Mouse (Mus musculus) heart, adult 18-20 months (tissue): ENCODE results near the gene L2hgdh. TPM values are rescaled to one million over a fixed set of nuclear protein-coding genes. Genes with fewer than 3 reads are reported as not detected.

Experiments
- DNase-seq, 2 experiments: peaks; one replicate each; pipeline ENCODE4 v3.0.0; 2021 to 2022; ENCODE audit warnings: mixed read lengths in 1 of 2
- long read RNA-seq, 2 experiments: library from polyadenylated mRNA; stranded (forward); transcript quantifications; one replicate each; pipeline ENCODE4 v2.0.0; 2021
- total RNA-seq, 2 experiments: library from RNA; stranded (reverse); gene quantifications; 2 replicates each; pipeline ENCODE4 v1.2.3; 2021

The L2hgdh gene
- total RNA-seq = 10 to 100 TPM; 44.2 to 48.3 TPM
- long read RNA-seq, experiment 1, transcript L2hgdh-201 (10 exons, 3,340 nt) = major isoform, 37 of 47 reads
- long read RNA-seq, experiment 1, partial matches to known transcripts = 1 of 47 reads
- long read RNA-seq, experiment 1, other reads (novel, unspliced or antisense) = 9 of 47 reads
- long read RNA-seq, experiment 2, transcript L2hgdh-201 (10 exons, 3,340 nt) = major isoform, 24 of 28 reads
- long read RNA-seq, experiment 2, partial matches to known transcripts = 0 of 28 reads
- long read RNA-seq, experiment 2, other reads (novel, unspliced or antisense) = 4 of 28 reads

- DNase-seq = peak; percentile 98
Observed at GRCm38 (mm10) chr12:69724711-69725460, at the start of gene L2hgdh, which contains the start of gene Atp5s. Gene L2hgdh, minus strand, starts transcription at chr12:69724873. Gene Atp5s, plus strand, starts transcription at chr12:69724950.

- no peak for DNase-seq
Observed at GRCm38 (mm10) chr12:69768841-69769240, 44.2 kb upstream of the L2hgdh start.

GRCm38 (mm10) chr12:69767476-69768258, 43.0 kb upstream of the L2hgdh start:
- DNase-seq = no peak

- no peak for DNase-seq
Observed at GRCm38 (mm10) chr12:69766185-69766904, 41.7 kb upstream of the L2hgdh start.

GRCm38 (mm10) chr12:69765543-69765942, 40.9 kb upstream of the L2hgdh start:
- no peak for DNase-seq

GRCm38 (mm10) chr12:69761603-69762002, 36.9 kb upstream of the L2hgdh start:
- DNase-seq = peak; percentile 44 to 83

GRCm38 (mm10) chr12:69760743-69761406, 36.2 kb upstream of the L2hgdh start:
- DNase-seq = peak in 1 of 2 experiments; percentile 12

- DNase-seq = peak in 1 of 2 experiments; percentile 20
Observed at GRCm38 (mm10) chr12:69760014-69760413, 35.3 kb upstream of the L2hgdh start.

GRCm38 (mm10) chr12:69759267-69759885, 34.7 kb upstream of the L2hgdh start:
- no peak for DNase-seq

- DNase-seq = peak; percentile 51 to 64
Observed at GRCm38 (mm10) chr12:69758221-69759185, 33.8 kb upstream of the L2hgdh start.

- DNase-seq = peak; percentile 86 to 93
Observed at GRCm38 (mm10) chr12:69757418-69758141, 32.9 kb upstream of the L2hgdh start.

- no peak for DNase-seq
Observed at GRCm38 (mm10) chr12:69756015-69756414, 31.3 kb upstream of the L2hgdh start.

- DNase-seq = no peak
Observed at GRCm38 (mm10) chr12:69753936-69754335, 29.3 kb upstream of the L2hgdh start.

- DNase-seq = peak; percentile 38 to 75
Observed at GRCm38 (mm10) chr12:69751864-69752341, 27.2 kb upstream of the L2hgdh start.

GRCm38 (mm10) chr12:69744138-69744537, 19.5 kb upstream of the L2hgdh start:
- no peak for DNase-seq

GRCm38 (mm10) chr12:69741965-69742364, 17.3 kb upstream of the L2hgdh start:
- no peak for DNase-seq

- DNase-seq = no peak
Observed at GRCm38 (mm10) chr12:69733923-69734322, 9.2 kb upstream of the L2hgdh start.

- DNase-seq = peak; percentile 22 to 37
Observed at GRCm38 (mm10) chr12:69733518-69733917, 8.8 kb upstream of the L2hgdh start.

- no peak for DNase-seq
Observed at GRCm38 (mm10) chr12:69732221-69732620, 7.5 kb upstream of the L2hgdh start.
